Mouse (Mus musculus) MEL (cell line): ENCODE data around the gene Uqcrh. TPM values are rescaled to one million over a fixed set of nuclear protein-coding genes. Genes with fewer than 3 reads are reported as not detected.

Experiments used
- DNase-seq: peaks from one replicate; pipeline ENCODE4 v3.0.0; 2011; ENCODE audit warnings: low read depth, low spot score
- H3K27ac ChIP-seq: 2 replicates; pipeline ENCODE4 v1.5.1; 2012; ENCODE audit warnings: low read depth, mild to moderate bottlenecking, control low read depth, low read length, moderate library complexity; ENCODE audit not compliant: control insufficient read depth
- H3K27me3 ChIP-seq, 2 experiments: fragments of 150-350 bp in 1 of 2; sonication (generic) in 1 of 2; 2 replicates each; pipeline ENCODE4 v1.6.1; 2012; ENCODE audit warnings: low read length in 2 of 2, mild to moderate bottlenecking in 2 of 2, improper control_type of control experiment in 1 of 2, moderate library complexity in 1 of 2; ENCODE audit not compliant: insufficient read depth in 2 of 2, control insufficient read depth in 1 of 2
- H3K36me3 ChIP-seq, 2 experiments: 2 replicates each; pipeline ENCODE4 v1.6.1; 2012 to 2014; ENCODE audit warnings: low read length in 2 of 2, improper control_type of control experiment in 1 of 2, inconsistent platforms in 1 of 2, mild to moderate bottlenecking in 1 of 2; ENCODE audit not compliant: insufficient read depth in 2 of 2, control insufficient read depth in 1 of 2
- H3K4me1 ChIP-seq, 2 experiments: fragments of 150-350 bp in 1 of 2; sonication (generic) in 1 of 2; 2 replicates each; pipeline ENCODE4 v1.6.1; 2012; ENCODE audit warnings: low read length in 2 of 2, improper control_type of control experiment in 1 of 2, mild to moderate bottlenecking in 1 of 2; ENCODE audit not compliant: insufficient read depth in 2 of 2, control insufficient read depth in 1 of 2
- H3K4me3 ChIP-seq, 2 experiments: fragments of 150-350 bp in 1 of 2; sonication (generic) in 1 of 2; 2 replicates each; pipeline ENCODE4 v1.5.1; 2012; ENCODE audit warnings: low read depth in 2 of 2, low read length in 2 of 2, mild to moderate bottlenecking in 2 of 2, moderate library complexity in 2 of 2, control low read depth in 1 of 2, improper control_type of control experiment in 1 of 2; ENCODE audit not compliant: control insufficient read depth in 1 of 2, insufficient read depth in 1 of 2
- H3K79me2 ChIP-seq: 2 replicates; pipeline ENCODE4 v1.6.1; 2012; ENCODE audit warnings: mild to moderate bottlenecking, low read length, moderate library complexity; ENCODE audit not compliant: control insufficient read depth, poor library complexity, insufficient read depth
- H3K9ac ChIP-seq: 2 replicates; pipeline ENCODE4 v1.6.1; 2012; ENCODE audit warnings: low read depth, mild to moderate bottlenecking, control low read depth, low read length, moderate library complexity; ENCODE audit not compliant: control insufficient read depth, poor library complexity, severe bottlenecking
- H3K9me3 ChIP-seq: fragments of 150-350 bp; sonication (generic); replicated peaks from 2 replicates; pipeline ENCODE4 v1.6.1; 2012; ENCODE audit warnings: mild to moderate bottlenecking, low read length, improper control_type of control experiment, moderate library complexity; ENCODE audit not compliant: insufficient read depth
- BHLHE40 ChIP-seq: IDR thresholded peaks from 2 replicates; pipeline ENCODE4 v1.6.1; 2012; ENCODE audit warnings: low read depth, mild to moderate bottlenecking, inconsistent platforms, low read length, improper control_type of control experiment, borderline replicate concordance
- CHD2 ChIP-seq: IDR thresholded peaks from 2 replicates; pipeline ENCODE4 v1.6.1; 2011; ENCODE audit warnings: low read length, improper control_type of control experiment
- CTCF ChIP-seq, 3 experiments: IDR thresholded peaks in 2 of 3; conservative IDR thresholded peaks in 1 of 3; 2 replicates each; pipeline ENCODE4 v1.5.1; 2011 to 2012; ENCODE audit warnings: low read length in 3 of 3, low read depth in 2 of 3, mild to moderate bottlenecking in 2 of 3, improper control_type of control experiment in 1 of 3, inconsistent platforms in 1 of 3, mixed read lengths in 1 of 3, moderate library complexity in 1 of 3; ENCODE audit not compliant: control insufficient read depth in 1 of 3, insufficient read depth in 1 of 3, poor library complexity in 1 of 3, severe bottlenecking in 1 of 3
- E2F4 ChIP-seq: IDR thresholded peaks from 2 replicates; pipeline ENCODE4 v1.6.1; 2011; ENCODE audit warnings: low read depth, low read length, improper control_type of control experiment, borderline replicate concordance
- ELF1 ChIP-seq: IDR thresholded peaks from 2 replicates; pipeline ENCODE4 v1.6.1; 2014; ENCODE audit warnings: low read depth, mild to moderate bottlenecking, inconsistent platforms, low read length, improper control_type of control experiment, moderate library complexity
- EP300 ChIP-seq, 2 experiments: IDR thresholded peaks; 2 replicates each; pipeline ENCODE4 v1.6.1; 2011; ENCODE audit warnings: improper control_type of control experiment in 2 of 2, low read length in 2 of 2, low read depth in 1 of 2, mild to moderate bottlenecking in 1 of 2
- ETS1 ChIP-seq: IDR thresholded peaks from 2 replicates; pipeline ENCODE4 v1.6.1; 2012; ENCODE audit warnings: low read depth, mild to moderate bottlenecking, inconsistent platforms, low read length, improper control_type of control experiment, moderate library complexity
- GABPA ChIP-seq: IDR thresholded peaks from 2 replicates; pipeline ENCODE4 v1.6.1; 2012; ENCODE audit warnings: low read depth, mild to moderate bottlenecking, inconsistent platforms, low read length, improper control_type of control experiment, moderate library complexity
- GATA1 ChIP-seq: IDR thresholded peaks from 2 replicates; pipeline ENCODE4 v1.6.1; 2011; ENCODE audit warnings: low read depth, low read length, improper control_type of control experiment
- HCFC1 ChIP-seq: IDR thresholded peaks from 2 replicates; pipeline ENCODE4 v1.6.1; 2012; ENCODE audit warnings: low read depth, mild to moderate bottlenecking, inconsistent platforms, low read length, improper control_type of control experiment, moderate library complexity
- KAT2A ChIP-seq: conservative IDR thresholded peaks from 2 replicates; pipeline ENCODE4 v1.6.1; 2012; ENCODE audit warnings: low read depth, low read length, improper control_type of control experiment, inconsistent platforms
- MAFK ChIP-seq: IDR thresholded peaks from 2 replicates; pipeline ENCODE4 v1.6.1; 2011; ENCODE audit warnings: low read depth, mild to moderate bottlenecking, low read length, improper control_type of control experiment, borderline replicate concordance
- MAX ChIP-seq: IDR thresholded peaks from 2 replicates; pipeline ENCODE4 v1.6.1; 2011; ENCODE audit warnings: low read length, improper control_type of control experiment
- MAZ ChIP-seq: IDR thresholded peaks from 2 replicates; pipeline ENCODE4 v1.6.1; 2012; ENCODE audit warnings: low read depth, mild to moderate bottlenecking, inconsistent platforms, low read length, improper control_type of control experiment
- MEF2A ChIP-seq: IDR thresholded peaks from 2 replicates; pipeline ENCODE4 v1.6.1; 2014; ENCODE audit warnings: low read depth, mild to moderate bottlenecking, inconsistent platforms, low read length, improper control_type of control experiment; ENCODE audit not compliant: poor library complexity, insufficient replicate concordance, severe bottlenecking; ENCODE audit errors: extremely low read depth
- MXI1 ChIP-seq: IDR thresholded peaks from 2 replicates; pipeline ENCODE4 v1.6.1; 2011; ENCODE audit warnings: mild to moderate bottlenecking, low read depth, low read length, improper control_type of control experiment
- MYB ChIP-seq: IDR thresholded peaks from 2 replicates; pipeline ENCODE4 v1.6.1; 2011; ENCODE audit warnings: mild to moderate bottlenecking, low read depth, low read length, improper control_type of control experiment
- MYC ChIP-seq: IDR thresholded peaks from 2 replicates; pipeline ENCODE4 v1.6.1; 2011; ENCODE audit warnings: low read depth, mild to moderate bottlenecking, low read length, improper control_type of control experiment, moderate library complexity
- NELFE ChIP-seq: IDR thresholded peaks from 2 replicates; pipeline ENCODE4 v1.6.1; 2011; ENCODE audit warnings: low read depth, low read length, improper control_type of control experiment
- NRF1 ChIP-seq: IDR thresholded peaks from 2 replicates; pipeline ENCODE4 v1.6.1; 2014; ENCODE audit warnings: low read depth, mild to moderate bottlenecking, inconsistent platforms, low read length, improper control_type of control experiment, moderate library complexity; ENCODE audit not compliant: poor library complexity, insufficient read depth, severe bottlenecking
- POLR2A ChIP-seq, 2 experiments: IDR thresholded peaks; 2 replicates each; pipeline ENCODE4 v1.6.1; 2011 to 2012; ENCODE audit warnings: low read length in 2 of 2, mild to moderate bottlenecking in 2 of 2, control low read depth in 1 of 2, improper control_type of control experiment in 1 of 2, low read depth in 1 of 2, moderate library complexity in 1 of 2; ENCODE audit not compliant: control insufficient read depth in 1 of 2, insufficient read depth in 1 of 2, poor library complexity in 1 of 2
- POLR2AphosphoS2 ChIP-seq: IDR thresholded peaks from 2 replicates; pipeline ENCODE4 v1.6.1; 2011; ENCODE audit warnings: low read length, improper control_type of control experiment
- POLR2AphosphoS5 ChIP-seq: IDR thresholded peaks from 2 replicates; pipeline ENCODE4 v1.6.1; 2012; ENCODE audit warnings: low read depth, borderline replicate concordance, mild to moderate bottlenecking, inconsistent platforms, low read length, moderate library complexity, mixed read lengths
- RAD21 ChIP-seq: IDR thresholded peaks from 2 replicates; pipeline ENCODE4 v1.6.1; 2011; ENCODE audit warnings: mild to moderate bottlenecking, low read depth, low read length, improper control_type of control experiment
- SIN3A ChIP-seq: IDR thresholded peaks from 2 replicates; pipeline ENCODE4 v1.6.1; 2012; ENCODE audit warnings: low read length, improper control_type of control experiment, inconsistent platforms
- SMC3 ChIP-seq: IDR thresholded peaks from 2 replicates; pipeline ENCODE4 v1.6.1; 2011; ENCODE audit warnings: low read depth, low read length, improper control_type of control experiment
- TAL1 ChIP-seq: IDR thresholded peaks from 2 replicates; pipeline ENCODE4 v1.6.1; 2012; ENCODE audit warnings: mild to moderate bottlenecking, inconsistent platforms, low read length, moderate library complexity, mixed read lengths
- TBP ChIP-seq: IDR thresholded peaks from 2 replicates; pipeline ENCODE4 v1.8.0; 2011; ENCODE audit warnings: low read depth, low read length, improper control_type of control experiment
- TCF12 ChIP-seq: IDR thresholded peaks from 2 replicates; pipeline ENCODE4 v1.6.1; 2014; ENCODE audit warnings: low read depth, mild to moderate bottlenecking, inconsistent platforms, low read length, improper control_type of control experiment, moderate library complexity
- UBTF ChIP-seq: IDR thresholded peaks from 2 replicates; pipeline ENCODE4 v1.6.1; 2012; ENCODE audit warnings: low read depth, mild to moderate bottlenecking, inconsistent platforms, low read length, improper control_type of control experiment, moderate library complexity, borderline replicate concordance; ENCODE audit not compliant: insufficient read depth
- USF1 ChIP-seq: IDR thresholded peaks from 2 replicates; pipeline ENCODE4 v1.6.1; 2014; ENCODE audit warnings: low read depth, mild to moderate bottlenecking, inconsistent platforms, low read length, improper control_type of control experiment, moderate library complexity
- USF2 ChIP-seq, 2 experiments: IDR thresholded peaks; 2 replicates each; pipeline ENCODE4 v1.6.1; 2011 to 2012; ENCODE audit warnings: improper control_type of control experiment in 2 of 2, low read length in 2 of 2, borderline replicate concordance in 1 of 2, inconsistent platforms in 1 of 2, low read depth in 1 of 2, mild to moderate bottlenecking in 1 of 2; ENCODE audit not compliant: insufficient read depth in 1 of 2
- ZC3H11A ChIP-seq: IDR thresholded peaks from 2 replicates; pipeline ENCODE4 v1.6.1; 2012; ENCODE audit warnings: low read depth, mild to moderate bottlenecking, inconsistent platforms, low read length, improper control_type of control experiment
- ZKSCAN1 ChIP-seq: IDR thresholded peaks from 2 replicates; pipeline ENCODE4 v1.6.1; 2012; ENCODE audit warnings: low read depth, mild to moderate bottlenecking, inconsistent platforms, low read length, improper control_type of control experiment, moderate library complexity
- ZMIZ1 ChIP-seq: IDR thresholded peaks from 2 replicates; pipeline ENCODE4 v1.6.1; 2012; ENCODE audit warnings: low read depth, mild to moderate bottlenecking, inconsistent platforms, low read length, improper control_type of control experiment, moderate library complexity
- ZNF384 ChIP-seq: IDR thresholded peaks from 2 replicates; pipeline ENCODE4 v1.6.1; 2012; ENCODE audit warnings: low read depth, mild to moderate bottlenecking, inconsistent platforms, low read length, improper control_type of control experiment
- polyA plus RNA-seq, 2 experiments: library from polyadenylated mRNA; stranded (reverse) in 1 of 2; unstranded in 1 of 2; fragments of >175 nt in 1 of 2; fragments of >200 nt in 1 of 2; gene quantifications; 2 replicates each; pipeline versions ENCODE4 v1.2.1 to v1.2.4; 2012; ENCODE audit warnings: low replicate concordance in 2 of 2, low read depth in 1 of 2; ENCODE audit not compliant: insufficient read length in 2 of 2, insufficient read depth in 1 of 2, missing spikeins in 1 of 2
- total RNA-seq: library from RNA; depleted of rRNA; stranded (reverse); fragments of 300-350 nt; gene quantifications from 2 replicates; pipeline ENCODE4 v1.2.3, GENCODE M21; 2012

Gene Uqcrh
- total and polyA plus RNA-seq, 3 experiments: 392 to 529 (median 414) TPM

- H3K79me2 ChIP-seq: no peaks in the 10 kb centered on the region; the same call in 1 of the 2 replicates
- H3K27me3 ChIP-seq: no peaks in the 10 kb centered on the region
- H3K27ac ChIP-seq: peak within 1 kb of the TSS; percentile 96
- H3K9ac ChIP-seq: peak within 1 kb of the TSS; percentile 81
- peaks cover 0 to 6% of the 10 kb centered on the region in 2 experiments; a peak in 2 of 4 replicates for H3K36me3 ChIP-seq
- peak; percentile 97 for DNase-seq
- peak within 1 kb of the TSS; percentile 73 to 81 for H3K4me3 ChIP-seq
- H3K9me3 ChIP-seq: no peaks in the 10 kb centered on the region
- H3K4me1 ChIP-seq: peaks cover 7 to 8% of the 10 kb centered on the region in 2 experiments; a peak in 3 of 4 replicates
- TF ChIP-seq CTCF (IDR thresholded peaks at IDR 0.05 in 2 of 3, conservative IDR thresholded peaks at IDR 0.05 in 1 of 3; ENCODE audit: control insufficient read depth in 1 of 3, insufficient read depth in 1 of 3, low read depth in 2 of 3, low read length in 3 of 3, poor library complexity in 1 of 3, severe bottlenecking in 1 of 3) (no peak), SMC3 (no peak), POLR2A (IDR thresholded peaks at IDR 0.05; ENCODE audit: control insufficient read depth in 1 of 2, insufficient read depth in 1 of 2, low read depth in 1 of 2, low read length in 2 of 2, poor library complexity in 1 of 2) (peak; percentile 95 to 99), BHLHE40 (peak; percentile 41; the same call in 1 of the 2 replicates), RAD21 (no peak), E2F4 (no peak), MAX (peak; percentile 81), EP300 (IDR thresholded peaks at IDR 0.05; ENCODE audit: low read depth in 1 of 2, low read length in 2 of 2) (no peak; a peak in 1 of 4 replicates), TAL1 (no peak), MXI1 (peak; percentile 93), NRF1 (peak; percentile 47; the same call in 1 of the 2 replicates), KAT2A (no peak), TCF12 (peak; percentile 79), ZKSCAN1 (no peak), MAZ (peak; percentile 67; the same call in 1 of the 2 replicates), MAFK (0 out of 2 replicates have a peak, but pooled peaks have one; percentile 35), ZMIZ1 (peak; percentile 90), TBP (peak; percentile 96), POLR2AphosphoS2 (peak; percentile 96), POLR2AphosphoS5 (peak; percentile 65; the same call in 1 of the 2 replicates), CHD2 (no peak), ZNF384 (no peak), GABPA (peak; percentile 66; the same call in 1 of the 2 replicates), USF2 (IDR thresholded peaks at IDR 0.05; ENCODE audit: borderline replicate concordance in 1 of 2, insufficient read depth in 1 of 2, low read depth in 1 of 2, low read length in 2 of 2) (no peak), MYC (peak; percentile 81), SIN3A (peak; percentile 91), HCFC1 (peak; percentile 81), ETS1 (peak; percentile 81), UBTF (no peak), MYB (no peak), GATA1 (peak; percentile 26; the same call in 1 of the 2 replicates), NELFE (peak; percentile 97), MEF2A (no peak), ELF1 (peak; percentile 56), ZC3H11A (no peak), USF1 (0 out of 2 replicates have a peak, but pooled peaks have one; percentile 27)
Observed at GRCm38 (mm10) chr4:116053399-116053961, 21.4 kb downstream of the Uqcrh start, which contains the start of gene Nsun4. Gene Nsun4 (minus strand): TSS chr4:116053876.
